Mouse (Mus musculus) adrenal gland, postnatal 10 days (tissue): ENCODE measurements at regions not wholly inside any gene's neighbourhood (a gene's known extent, or its start where the extent isn't known, plus 50 kb on each side); places are given as distances from the start of the nearest gene placed in this dataset.
A peak's percentile ranks its signal among the peaks of the same experiment; 100 is the strongest.

Source experiments
- DNase-seq: peaks from one replicate; pipeline ENCODE4 v3.0.0; 2021; ENCODE audit warnings: mixed read lengths

- DNase-seq, result peak; percentile 15
These were observed 1002.8 kb upstream of the Adgrl2 start for GRCm38 (mm10) chr3:149993199-149993598.

- peak; percentile 33 for DNase-seq
These were observed 997.4 kb upstream of the Adgrl2 start for GRCm38 (mm10) chr3:149987801-149988200.

GRCm38 (mm10) chr3:149956993-149957392 is 966.6 kb upstream of the Adgrl2 start:
- no peak for DNase-seq

- no peak for DNase-seq
These were observed 945.8 kb upstream of the Adgrl2 start for GRCm38 (mm10) chr3:149936197-149936596.

- DNase-seq, result no peak
These were observed 944.5 kb upstream of the Adgrl2 start for GRCm38 (mm10) chr3:149934832-149935231.

GRCm38 (mm10) chr3:149928456-149929360 is 938.4 kb upstream of the Adgrl2 start:
- DNase-seq, result no peak

- no peak for DNase-seq
These were observed 929.9 kb upstream of the Adgrl2 start for GRCm38 (mm10) chr3:149920206-149920605.

- DNase-seq, result no peak
These were observed 927.8 kb upstream of the Adgrl2 start for GRCm38 (mm10) chr3:149918201-149918600.

GRCm38 (mm10) chr3:149910721-149911120 is 920.4 kb upstream of the Adgrl2 start:
- no peak for DNase-seq

- DNase-seq, result no peak
These were observed 911.4 kb upstream of the Adgrl2 start for GRCm38 (mm10) chr3:149901783-149902182.

GRCm38 (mm10) chr3:149876553-149876952 is 886.2 kb upstream of the Adgrl2 start:
- no peak for DNase-seq

- no peak for DNase-seq
These were observed 875.6 kb upstream of the Adgrl2 start for GRCm38 (mm10) chr3:149865945-149866344.

- DNase-seq, result no peak
These were observed 856.7 kb upstream of the Adgrl2 start for GRCm38 (mm10) chr3:149846941-149847539.

- DNase-seq, result no peak
These were observed 855.6 kb upstream of the Adgrl2 start for GRCm38 (mm10) chr3:149845826-149846486.

GRCm38 (mm10) chr3:149845083-149845825 is 854.9 kb upstream of the Adgrl2 start:
- peak; percentile 14 for DNase-seq

GRCm38 (mm10) chr3:149837921-149838320 is 847.6 kb upstream of the Adgrl2 start:
- no peak for DNase-seq

- no peak for DNase-seq
These were observed 846.3 kb upstream of the Adgrl2 start for GRCm38 (mm10) chr3:149836467-149837233.

- no peak for DNase-seq
These were observed 836.8 kb upstream of the Adgrl2 start for GRCm38 (mm10) chr3:149827181-149827580.

GRCm38 (mm10) chr3:149826757-149827156 is 836.4 kb upstream of the Adgrl2 start:
- DNase-seq, result no peak

- no peak for DNase-seq
These were observed 830.3 kb upstream of the Adgrl2 start for GRCm38 (mm10) chr3:149820670-149821069.

- DNase-seq, result no peak
These were observed 829.5 kb upstream of the Adgrl2 start for GRCm38 (mm10) chr3:149819863-149820262.

GRCm38 (mm10) chr3:149819081-149819480 is 828.7 kb upstream of the Adgrl2 start:
- DNase-seq, result no peak
